Mouse (Mus musculus) intestine, postnatal 0 days (tissue): ENCODE data around the gene Plekhm3. TPM values are rescaled to one million over a fixed set of nuclear protein-coding genes. Genes with fewer than 3 reads are reported as not detected.

Source experiments
- ATAC-seq: fragments of 200-750 bp; cut with Nextera tagmentation; 2 replicates; pipeline ENCODE4 v1.8.0; 2017; ENCODE audit warnings: mild to moderate bottlenecking, moderate TSS enrichment, moderate library complexity
- H3K27ac ChIP-seq: fragments of 300-500 bp; sonication (generic); 2 replicates; pipeline ENCODE4 v1.5.1; 2014; ENCODE audit warnings: mild to moderate bottlenecking, low read depth, low read length, moderate library complexity
- H3K27me3 ChIP-seq: fragments of 300-500 bp; sonication (generic); replicated peaks from 2 replicates; pipeline ENCODE4 v1.6.1; 2014; ENCODE audit warnings: low read length, mixed read lengths; ENCODE audit not compliant: control insufficient read depth, insufficient read depth
- H3K36me3 ChIP-seq: fragments of 300-500 bp; sonication (generic); 2 replicates; pipeline ENCODE4 v1.6.1; 2014; ENCODE audit warnings: mild to moderate bottlenecking, moderate library complexity; ENCODE audit not compliant: control insufficient read depth, insufficient read depth
- H3K4me1 ChIP-seq: fragments of 300-500 bp; sonication (generic); replicated peaks from 2 replicates; pipeline ENCODE4 v1.6.1; 2014; ENCODE audit warnings: antibody characterized with exemption, low read length, mixed read lengths; ENCODE audit not compliant: control insufficient read depth, insufficient read depth
- H3K4me2 ChIP-seq: fragments of 300-500 bp; sonication (generic); replicated peaks from 2 replicates; pipeline ENCODE4 v1.6.1; 2014; ENCODE audit warnings: low read depth, mild to moderate bottlenecking, moderate library complexity
- H3K4me3 ChIP-seq: fragments of 300-500 bp; sonication (generic); 2 replicates; pipeline ENCODE4 v1.5.1; 2014; ENCODE audit warnings: low read depth, low read length
- H3K9ac ChIP-seq: fragments of 300-500 bp; sonication (generic); 2 replicates; pipeline ENCODE4 v1.6.1; 2014; ENCODE audit warnings: mild to moderate bottlenecking, low read depth, low read length
- H3K9me3 ChIP-seq: fragments of 300-500 bp; sonication (generic); 2 replicates; pipeline ENCODE4 v1.6.1; 2016; ENCODE audit warnings: mixed run types; ENCODE audit not compliant: control insufficient read depth
- CTCF ChIP-seq: sonication (generic); IDR thresholded peaks from 2 replicates; pipeline ENCODE4 v1.5.1; 2016; ENCODE audit warnings: low read depth, mild to moderate bottlenecking, control low read depth, antibody characterized with exemption, moderate library complexity
- WGBS: fragments of 180-500 bp; shearing (Covaris S2); extraction: QIAGEN DNeasy Blood & Tissue Kit; methylation state at CpG from one replicate; pipeline ENCODE4 v1.1.7; 2014; 5-methylcytosine and 5-hydroxymethylcytosine counted together
- polyA plus RNA-seq: library from polyadenylated mRNA; unstranded; fragments of >200 nt; fragmentation: Nextera tagmentation; extraction: Ambion mirVana; gene quantifications from 2 replicates; pipeline ENCODE4 v1.2.1, GENCODE M21; 2015

The Plekhm3 gene
- polyA plus RNA-seq, 1 experiment from 2014 or later, result 1.5 TPM

DNA sequence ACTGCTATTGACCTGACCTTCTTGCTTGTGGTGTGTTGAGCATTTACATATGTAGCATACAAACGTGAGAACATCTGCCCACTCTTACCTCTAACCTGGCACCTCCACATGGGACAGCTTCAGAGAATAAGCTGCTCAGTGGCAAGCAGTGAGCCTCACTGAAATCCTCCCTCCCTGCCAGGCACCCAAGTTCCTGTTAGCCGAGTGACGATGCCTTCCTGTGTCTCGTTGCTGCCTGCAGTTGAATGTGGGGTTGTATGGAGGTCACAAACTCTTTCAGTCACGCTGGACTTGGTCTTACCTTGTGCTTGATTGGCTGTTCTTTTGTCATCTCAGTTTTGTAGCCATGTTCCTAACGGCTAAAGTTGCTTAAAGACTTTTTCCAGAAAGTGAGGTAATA, 133.1 kb downstream of the Plekhm3 start:
- no peak for TF ChIP-seq CTCF
- no peaks in the 10 kb centered on the region for H3K27me3 ChIP-seq
- no peaks in the 10 kb centered on the region for H3K36me3 ChIP-seq
- no peak overlapping the region for H3K4me2 ChIP-seq
- H3K9me3 ChIP-seq, result no peaks in the 10 kb centered on the region
- H3K27ac ChIP-seq, result no peak overlapping the region
- H3K4me1 ChIP-seq, result 0 out of 2 replicates have a peak, but pooled peaks cover 6% of the 10 kb centered on the region
- 70% methylated on average over 6 of the region's 6 CpGs for WGBS
- no peak overlapping the region for H3K4me3 ChIP-seq
- ATAC-seq, result no peak
- H3K9ac ChIP-seq, result no peak overlapping the region

DNA sequence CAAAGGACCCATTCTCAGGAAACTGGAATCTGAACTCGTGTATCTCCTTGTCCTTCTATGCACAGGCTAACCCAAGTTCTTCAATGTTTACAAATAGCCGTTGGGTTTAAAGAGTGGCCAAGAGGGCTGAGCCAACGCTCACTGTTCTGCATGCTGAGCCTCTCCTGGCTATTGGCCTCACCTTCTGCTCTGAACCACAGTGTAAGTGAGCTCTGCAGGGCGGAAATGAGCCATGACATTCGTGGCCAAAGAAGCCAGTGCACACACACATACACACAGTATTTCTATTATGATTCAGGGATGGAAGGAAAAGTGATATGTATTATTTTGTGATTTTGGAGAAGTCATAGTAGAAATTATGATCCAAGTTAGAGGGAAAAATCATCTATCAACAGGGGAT, 138.9 kb downstream of the Plekhm3 start:
- Histone ChIP-seq H3K27me3 (no peaks in the 10 kb centered on the region), H3K9ac (no peak overlapping the region), H3K4me2 (no peak overlapping the region), H3K4me3 (no peak overlapping the region), H3K36me3 (no peaks in the 10 kb centered on the region), H3K9me3 (no peaks in the 10 kb centered on the region), H3K4me1 (no peaks in the 10 kb centered on the region), H3K27ac (no peak overlapping the region)
- WGBS, result 49% methylated on average over 5 of the region's 5 CpGs
- no peak for TF ChIP-seq CTCF
- no peak for ATAC-seq

DNA sequence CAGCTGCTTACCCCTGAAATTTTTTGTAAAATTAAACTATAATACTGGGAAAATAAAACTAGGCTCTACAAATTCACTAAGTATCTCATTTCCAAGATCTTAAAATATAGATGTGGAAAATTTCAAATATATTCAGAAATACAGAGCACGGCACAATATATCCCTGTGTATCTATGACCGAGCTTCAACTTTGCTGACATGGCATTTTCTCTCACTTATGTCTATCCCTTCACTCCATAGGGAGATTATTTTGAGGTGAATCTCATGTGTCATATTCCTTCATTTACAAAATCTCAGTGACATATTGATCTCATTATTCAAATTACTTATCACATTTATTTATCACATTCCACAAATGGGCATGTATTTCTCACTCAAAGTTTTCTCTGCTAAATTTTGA, 143.4 kb downstream of the Plekhm3 start:
- H3K9me3 ChIP-seq, result no peaks in the 10 kb centered on the region
- no peak overlapping the region for H3K4me3 ChIP-seq
- no peak overlapping the region for H3K4me2 ChIP-seq
- H3K4me1 ChIP-seq, result peaks cover 6% of the 10 kb centered on the region; the same call in 1 of the 2 replicates
- H3K9ac ChIP-seq, result no peak overlapping the region
- WGBS, result 99% methylated on average over 2 of the region's 2 CpGs
- TF ChIP-seq CTCF, result no peak
- H3K27me3 ChIP-seq, result no peaks in the 10 kb centered on the region
- H3K36me3 ChIP-seq, result no peaks in the 10 kb centered on the region
- H3K27ac ChIP-seq, result no peak overlapping the region
- ATAC-seq, result no peak

DNA sequence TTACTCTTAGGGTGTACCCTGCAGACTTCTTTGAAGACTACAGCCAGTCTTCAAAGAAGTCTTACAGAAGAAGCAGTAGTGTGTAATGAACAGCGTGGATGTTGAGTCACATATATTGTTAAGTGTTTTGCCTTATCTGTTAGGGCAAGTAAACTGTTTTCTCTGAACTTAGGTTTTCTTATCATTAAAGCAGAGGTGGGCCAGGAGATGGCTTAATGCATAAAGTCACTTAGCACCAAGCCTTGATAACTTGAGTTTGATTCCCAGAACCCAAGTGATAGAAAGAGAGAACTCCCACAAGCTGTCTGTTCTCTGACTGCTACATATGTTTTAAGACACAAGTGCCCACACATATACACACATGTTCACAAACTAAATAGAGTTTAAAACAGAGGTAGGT, 144.7 kb downstream of the Plekhm3 start:
- Histone ChIP-seq H3K27ac (no peak overlapping the region), H3K9me3 (no peaks in the 10 kb centered on the region), H3K4me3 (no peak overlapping the region), H3K4me1 (peaks cover 6% of the 10 kb centered on the region; the same call in 1 of the 2 replicates), H3K36me3 (no peaks in the 10 kb centered on the region), H3K27me3 (no peaks in the 10 kb centered on the region), H3K9ac (no peak overlapping the region), H3K4me2 (no peak overlapping the region)
- no peak for ATAC-seq
- no peak for TF ChIP-seq CTCF
- 68% methylated on average over 1 of the region's 1 CpGs for WGBS

DNA sequence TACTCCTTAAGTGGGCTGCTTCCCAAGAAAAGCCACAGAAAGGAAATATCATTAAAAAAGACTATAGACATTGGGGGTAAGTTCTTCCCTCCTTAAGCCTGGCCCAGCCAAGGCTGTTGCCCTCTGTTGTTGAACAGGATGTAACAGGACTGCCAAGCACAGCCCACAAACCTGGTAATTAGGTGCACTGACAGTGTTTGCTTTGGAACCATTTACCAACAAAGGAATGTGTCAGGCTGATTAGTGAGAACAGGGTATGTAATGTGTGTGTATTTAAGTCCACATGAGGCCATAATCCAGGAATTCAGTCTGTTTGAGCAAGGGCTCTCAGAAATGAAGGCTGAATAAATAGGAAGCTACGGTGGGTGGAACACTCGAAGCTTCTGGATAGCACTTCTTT, 147.5 kb downstream of the Plekhm3 start:
- no peak overlapping the region for H3K4me2 ChIP-seq
- TF ChIP-seq CTCF, result peak; percentile 12; the same call in 1 of the 2 replicates
- WGBS, result 36% methylated on average over 2 of the region's 2 CpGs
- peak; percentile 75 for ATAC-seq
- no peak overlapping the region for H3K9ac ChIP-seq
- no peaks in the 10 kb centered on the region for H3K27me3 ChIP-seq
- H3K4me3 ChIP-seq, result no peak overlapping the region
- H3K36me3 ChIP-seq, result no peaks in the 10 kb centered on the region
- H3K27ac ChIP-seq, result no peak overlapping the region
- peaks cover 6% of the 10 kb centered on the region; the same call in 1 of the 2 replicates for H3K4me1 ChIP-seq
- H3K9me3 ChIP-seq, result no peaks in the 10 kb centered on the region

DNA sequence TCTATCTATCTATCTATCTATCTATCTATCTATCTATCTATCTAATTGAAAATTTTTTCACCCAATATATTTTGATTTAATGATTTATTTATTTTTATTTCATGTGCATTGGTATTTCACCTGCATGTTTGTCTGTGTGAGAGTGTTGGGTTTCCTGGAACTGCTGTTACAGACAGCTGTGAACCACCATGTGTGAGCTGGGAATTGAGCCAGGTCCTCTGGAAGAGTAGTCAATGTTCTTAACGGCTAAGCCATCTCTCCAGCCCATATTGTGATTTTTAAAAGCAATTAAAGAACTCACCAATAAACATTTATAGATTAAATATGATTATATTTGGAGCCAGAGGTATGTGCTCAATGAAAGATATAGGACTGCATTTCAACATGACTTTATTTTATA, 148.9 kb downstream of the Plekhm3 start:
- H3K4me3 ChIP-seq, result no peak overlapping the region
- peaks cover 6% of the 10 kb centered on the region; the same call in 1 of the 2 replicates for H3K4me1 ChIP-seq
- WGBS, result 52% methylated on average over 1 of the region's 1 CpGs
- ATAC-seq, result no peak
- H3K9me3 ChIP-seq, result no peaks in the 10 kb centered on the region
- no peaks in the 10 kb centered on the region for H3K27me3 ChIP-seq
- no peak overlapping the region for H3K9ac ChIP-seq
- no peak overlapping the region for H3K27ac ChIP-seq
- H3K4me2 ChIP-seq, result no peak overlapping the region
- H3K36me3 ChIP-seq, result no peaks in the 10 kb centered on the region
- no peak for TF ChIP-seq CTCF

DNA sequence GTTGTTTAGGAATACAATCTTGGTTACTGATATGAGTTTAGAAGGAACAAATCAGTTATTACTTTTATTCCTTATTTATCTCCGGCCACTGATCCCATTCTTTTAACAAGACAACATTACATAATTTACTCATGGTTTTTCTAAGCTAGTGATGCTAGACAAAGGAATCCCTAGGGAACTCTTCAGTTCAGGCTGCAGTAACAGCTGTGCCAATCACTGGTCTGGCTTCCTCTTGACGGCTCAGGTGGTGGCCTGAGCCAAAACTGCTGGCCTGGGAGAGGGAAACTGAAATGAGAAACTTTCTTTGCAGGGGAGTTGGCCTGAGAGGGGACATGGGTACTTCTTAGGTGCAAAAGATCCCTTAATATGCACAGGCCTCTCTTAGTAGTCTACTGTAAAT, 151.4 kb downstream of the Plekhm3 start:
- Histone ChIP-seq H3K36me3 (no peaks in the 10 kb centered on the region), H3K27ac (no peak overlapping the region), H3K27me3 (no peaks in the 10 kb centered on the region), H3K4me1 (peaks cover 6% of the 10 kb centered on the region; the same call in 1 of the 2 replicates), H3K4me2 (no peak overlapping the region), H3K9ac (no peak overlapping the region), H3K4me3 (no peak overlapping the region), H3K9me3 (no peaks in the 10 kb centered on the region)
- no peak for ATAC-seq
- WGBS, result 59% methylated on average over 2 of the region's 2 CpGs
- TF ChIP-seq CTCF, result no peak
